Mouse (Mus musculus): Measurements from ENCODE around the gene Zfp579. TPM values are rescaled to one million over a fixed set of nuclear protein-coding genes. Genes with fewer than 3 reads are reported as not detected.
"Not testable (repeated sequence)": the region's sequence is repeated elsewhere in the genome, so short reads cannot be mapped to it uniquely, and the experiment has no call there.

The Zfp579 gene
- polyA plus RNA-seq, 2 experiments from 2014 or later, result 2.9 to 5.3 TPM

GRCm38 (mm10) chr7:5015118-5016001 lies 19.4 kb upstream of the Zfp579 start, which contains the start of gene Gm44973:
TSS of gene Gm44973 (plus strand) at chr7:5015496.
- ATAC-seq, result peak; percentile 68

GRCm38 (mm10) chr7:5014251-5015117 lies 18.5 kb upstream of the Zfp579 start, which contains the start of the genes Zfp524 and Fiz1:
TSS of gene Zfp524 (plus strand) at chr7:5014415.
TSS of gene Fiz1 (minus strand) at chr7:5014697.
- ATAC-seq, result peak; percentile 69

- ATAC-seq, result no peak
These were observed 16.9 kb upstream of the Zfp579 start for GRCm38 (mm10) chr7:5012681-5013513.

- no peak for ATAC-seq
These were observed 12.3 kb upstream of the Zfp579 start for GRCm38 (mm10) chr7:5008229-5008628.

- not testable (repeated sequence) for ATAC-seq
These were observed 6.9 kb upstream of the Zfp579 start for GRCm38 (mm10) chr7:5002876-5003275.

- ATAC-seq, result peak; percentile 60
These were observed 3.9 kb upstream of the Zfp579 start for GRCm38 (mm10) chr7:4999876-5000275.

- no peak for ATAC-seq
These were observed 976 bp upstream of the Zfp579 start for GRCm38 (mm10) chr7:4996934-4997333.

- peak; percentile 15 for ATAC-seq
These were observed 523 bp downstream of the Zfp579 start for GRCm38 (mm10) chr7:4995268-4996002.

- ATAC-seq, result no peak
These were observed 1.8 kb downstream of the Zfp579 start for GRCm38 (mm10) chr7:4993999-4994788.

GRCm38 (mm10) chr7:4993347-4993998 lies 2.5 kb downstream of the Zfp579 start:
- ATAC-seq, result no peak

- ATAC-seq, result no peak
These were observed 7.7 kb downstream of the Zfp579 start for GRCm38 (mm10) chr7:4988250-4988649.

GRCm38 (mm10) chr7:4976832-4977231 lies 19.1 kb downstream of the Zfp579 start:
- no peak for ATAC-seq

- ATAC-seq, result no peak
These were observed 20.5 kb downstream of the Zfp579 start for GRCm38 (mm10) chr7:4975455-4975854.

- no peak for ATAC-seq
These were observed 23.5 kb downstream of the Zfp579 start for GRCm38 (mm10) chr7:4972321-4973047.

GRCm38 (mm10) chr7:4971710-4972109 lies 24.2 kb downstream of the Zfp579 start:
- ATAC-seq, result no peak

GRCm38 (mm10) chr7:4971068-4971467 lies 24.9 kb downstream of the Zfp579 start, which contains the start of gene Sbk3:
TSS of gene Sbk3 (minus strand) at chr7:4971168.
- no peak for ATAC-seq

GRCm38 (mm10) chr7:4964988-4965387 lies 31.0 kb downstream of the Zfp579 start:
- no peak for ATAC-seq

- peak; percentile 87 for ATAC-seq
These were observed 31.7 kb downstream of the Zfp579 start, which contains the start of gene Sbk2 for GRCm38 (mm10) chr7:4964272-4964671. TSS of gene Sbk2 (minus strand) at chr7:4964406.

- ATAC-seq, result no peak
These were observed 32.4 kb downstream of the Zfp579 start for GRCm38 (mm10) chr7:4963527-4963926.
